Mouse (Mus musculus) gastrocnemius, adult 18-20 months (tissue): ENCODE measurements around the gene Nat8f6. TPM values are rescaled to one million over a fixed set of nuclear protein-coding genes. Genes with fewer than 3 reads are reported as not detected.
"Not testable (repeated sequence)": the region's sequence is repeated elsewhere in the genome, so short reads cannot be mapped to it uniquely, and the experiment has no call there.

Experiments
- DNase-seq: peaks from one replicate; pipeline ENCODE4 v3.0.0; 2021; ENCODE audit warnings: low spot score
- total RNA-seq, 2 experiments: library from RNA; stranded (reverse); gene quantifications; 2 replicates each; pipeline ENCODE4 v1.2.3; 2021

Nat8f6 gene
- total RNA-seq, 2 experiments from 2014 or later, result not detected

DNA sequence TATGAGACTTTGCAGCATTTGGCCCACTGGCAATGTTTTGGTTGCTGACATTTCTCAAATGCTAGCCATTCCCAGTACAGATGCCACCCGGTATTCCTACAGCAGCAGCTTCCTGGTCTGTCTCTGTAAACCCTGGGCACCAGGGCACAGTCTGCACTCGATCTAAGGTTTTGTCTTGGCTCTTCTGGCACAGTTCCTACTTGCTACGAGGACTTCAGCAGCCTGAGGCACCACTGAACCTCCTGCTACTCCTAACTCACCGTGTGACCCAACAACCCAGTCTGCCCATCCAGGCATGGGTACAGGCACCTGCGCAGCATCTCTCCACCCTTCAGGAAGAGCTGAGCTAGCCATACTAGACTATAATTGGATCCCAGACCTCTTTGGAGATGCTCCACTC, 15.3 kb upstream of the Nat8f6 start:
- DNase-seq, result not testable (repeated sequence)

DNA sequence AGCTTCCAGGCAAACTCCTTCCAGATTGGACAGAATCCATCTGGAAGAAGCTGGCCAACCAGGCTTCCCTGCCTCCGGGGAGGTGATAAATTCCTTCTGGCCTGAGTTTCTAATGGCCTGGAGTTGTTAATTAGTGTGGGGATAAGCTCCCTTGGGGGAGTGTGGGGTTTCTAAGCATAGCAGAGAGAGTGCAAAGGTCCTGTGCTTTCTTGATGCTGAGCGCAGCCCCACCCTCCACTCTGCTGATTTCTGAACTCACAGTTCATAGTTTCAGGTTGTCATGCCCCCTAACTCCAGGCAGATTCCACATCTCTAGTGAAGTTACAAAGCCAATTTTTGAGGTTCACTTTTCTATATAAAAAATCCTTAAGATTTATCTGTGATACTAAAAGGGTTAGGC, 14.3 kb upstream of the Nat8f6 start:
- not testable (repeated sequence) for DNase-seq

GRCm38 (mm10) chr6:85834504-85835100, 13.8 kb upstream of the Nat8f6 start:
- not testable (repeated sequence) for DNase-seq

- no peak for DNase-seq
Observed at GRCm38 (mm10) chr6:85831796-85832321, 11.1 kb upstream of the Nat8f6 start, which contains the start of gene Nat8. Gene Nat8 (minus strand): TSS chr6:85832082.

DNA sequence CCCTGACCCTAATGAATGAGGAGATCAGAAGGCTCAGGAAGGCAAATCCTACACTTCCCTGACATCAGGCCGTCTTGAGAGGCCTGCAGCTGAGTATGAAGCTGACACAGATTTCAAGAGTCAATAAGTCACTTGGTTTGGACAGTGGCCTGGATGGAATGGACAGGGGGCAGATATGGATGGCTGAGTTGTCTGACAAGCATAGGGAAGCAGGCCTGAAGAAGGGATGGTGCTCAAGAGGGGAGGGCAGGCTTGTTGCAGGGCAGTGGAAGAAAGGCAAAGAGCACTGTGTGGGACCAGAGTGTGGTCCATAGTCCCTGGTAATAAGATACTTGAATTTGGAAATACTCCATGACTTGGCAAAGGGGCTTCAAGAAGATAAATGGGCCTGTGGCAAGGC, 8.7 kb upstream of the Nat8f6 start:
- DNase-seq, result no peak

DNA sequence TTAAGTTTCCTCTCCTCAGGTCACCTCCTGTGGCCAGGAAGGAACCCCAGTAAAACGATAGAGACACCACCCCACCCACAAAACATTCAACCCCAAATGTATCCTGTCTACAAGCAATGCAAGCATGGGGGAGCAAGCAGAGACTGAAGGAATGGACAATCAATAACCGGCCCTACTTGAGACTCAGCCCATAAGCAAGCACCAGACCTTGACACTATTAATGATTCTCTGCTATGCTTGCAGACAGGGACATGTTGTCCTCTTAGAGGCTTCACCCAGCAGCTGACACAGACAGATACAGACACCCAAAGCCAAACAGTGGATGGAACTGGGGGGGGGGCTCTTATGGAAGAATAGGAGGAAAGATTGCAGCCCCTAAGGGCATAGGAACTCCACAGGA, 5.1 kb upstream of the Nat8f6 start:
- DNase-seq, result no peak

GRCm38 (mm10) chr6:85823382-85824090, 2.8 kb upstream of the Nat8f6 start:
- DNase-seq, result no peak

DNA sequence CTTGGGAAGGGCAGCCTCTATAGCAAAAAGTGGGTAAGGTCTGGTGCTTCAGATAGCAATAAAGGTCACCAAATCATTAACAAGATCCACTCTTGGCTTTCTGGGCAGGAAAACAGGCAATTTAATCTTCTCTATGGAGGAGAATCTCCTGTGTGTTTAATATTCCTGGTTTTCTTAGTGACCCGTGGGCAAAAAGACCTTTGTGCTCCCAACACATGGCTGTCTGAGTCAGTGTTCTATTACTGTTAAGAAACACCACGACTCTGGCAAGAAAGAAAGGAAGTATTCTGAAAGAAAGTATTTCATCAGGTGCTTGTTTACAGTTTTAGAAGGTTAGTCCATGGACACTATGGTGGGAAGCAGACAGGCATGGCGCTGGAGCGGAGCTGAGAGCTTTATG, 1.5 kb upstream of the Nat8f6 start:
- no peak for DNase-seq

DNA sequence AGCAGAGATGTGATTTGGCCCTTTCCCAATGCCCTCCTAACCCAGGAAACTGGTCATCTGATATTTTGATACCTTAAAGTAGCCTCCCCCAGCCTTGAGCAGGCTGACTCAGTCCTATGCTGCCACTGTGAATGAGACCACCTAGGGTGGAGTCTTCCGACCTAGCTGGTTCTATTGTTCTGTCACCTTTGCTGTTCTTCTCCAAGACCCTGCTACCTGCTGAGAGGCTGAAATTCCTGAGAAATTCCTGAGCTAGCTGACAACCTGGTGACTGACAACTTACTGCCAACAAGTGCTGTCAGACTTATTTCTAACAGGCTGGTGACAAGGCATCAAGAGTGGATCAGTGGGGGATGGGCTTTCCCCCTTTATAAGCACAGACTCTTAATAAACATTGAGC, 2.4 kb downstream of the Nat8f6 start:
- no peak for DNase-seq

DNA sequence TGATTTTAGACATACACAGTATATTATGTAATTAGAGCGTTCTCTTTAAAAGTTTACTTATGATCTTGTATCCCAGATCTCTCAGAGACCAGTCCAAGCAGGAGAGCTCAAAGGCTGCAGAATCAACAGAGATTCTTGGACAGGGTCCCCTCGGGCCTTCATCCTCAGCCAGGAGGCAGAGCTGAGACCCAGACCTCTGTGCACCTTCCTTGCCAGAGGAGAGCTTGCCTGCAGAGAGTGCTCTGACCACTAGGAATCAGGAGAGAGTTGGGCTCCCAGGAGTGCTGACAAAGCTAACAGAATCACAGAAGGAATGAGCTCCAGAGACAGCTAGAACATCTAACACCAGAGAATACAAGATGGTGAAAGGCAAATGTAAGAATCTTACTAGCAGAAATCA, 7.4 kb downstream of the Nat8f6 start:
- no peak for DNase-seq

DNA sequence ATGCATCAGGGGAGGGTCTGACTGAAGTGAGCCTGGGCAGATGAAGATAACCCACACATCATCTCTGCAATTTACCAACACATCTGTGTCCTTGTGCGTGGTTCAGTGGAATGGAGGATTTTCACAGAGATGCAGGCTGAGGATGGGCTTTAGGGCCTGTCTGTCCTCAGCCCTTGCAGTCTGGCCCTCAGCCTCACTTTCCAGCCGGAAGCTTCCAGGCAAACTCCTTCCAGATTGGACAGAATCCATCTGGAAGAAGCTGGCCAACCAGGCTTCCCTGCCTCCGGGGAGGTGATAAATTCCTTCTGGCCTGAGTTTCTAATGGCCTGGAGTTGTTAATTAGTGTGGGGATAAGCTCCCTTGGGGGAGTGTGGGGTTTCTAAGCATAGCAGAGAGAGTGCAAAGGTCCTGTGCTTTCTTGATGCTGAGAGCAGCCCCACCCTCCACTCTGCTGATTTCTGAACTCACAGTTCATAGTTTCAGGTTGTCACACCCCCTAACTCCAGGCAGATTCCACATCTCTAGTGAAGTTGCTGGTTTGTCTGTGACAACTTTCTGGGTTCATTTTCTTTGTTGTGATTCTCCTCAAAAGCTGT, 9.7 kb downstream of the Nat8f6 start:
- not testable (repeated sequence) for DNase-seq

DNA sequence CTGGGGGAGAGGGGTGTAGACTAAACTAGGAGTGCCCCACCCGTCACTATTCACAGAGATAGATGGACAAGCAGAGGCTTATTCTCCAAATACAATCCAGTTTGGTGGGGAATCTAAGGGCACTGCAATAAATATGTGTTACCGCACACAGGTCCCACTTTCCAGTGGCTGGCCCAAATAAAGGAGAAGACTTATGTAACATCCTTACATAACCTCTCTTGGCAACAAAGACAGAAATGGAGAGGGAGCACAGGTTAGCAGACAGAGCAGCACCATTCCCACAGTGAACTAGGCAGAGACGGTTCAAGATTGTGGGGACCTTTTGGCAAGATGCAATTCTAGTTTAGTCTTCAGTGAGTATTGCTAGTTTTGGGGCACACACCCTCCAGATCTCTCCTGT, 10.2 kb downstream of the Nat8f6 start:
- DNase-seq, result not testable (repeated sequence)

DNA sequence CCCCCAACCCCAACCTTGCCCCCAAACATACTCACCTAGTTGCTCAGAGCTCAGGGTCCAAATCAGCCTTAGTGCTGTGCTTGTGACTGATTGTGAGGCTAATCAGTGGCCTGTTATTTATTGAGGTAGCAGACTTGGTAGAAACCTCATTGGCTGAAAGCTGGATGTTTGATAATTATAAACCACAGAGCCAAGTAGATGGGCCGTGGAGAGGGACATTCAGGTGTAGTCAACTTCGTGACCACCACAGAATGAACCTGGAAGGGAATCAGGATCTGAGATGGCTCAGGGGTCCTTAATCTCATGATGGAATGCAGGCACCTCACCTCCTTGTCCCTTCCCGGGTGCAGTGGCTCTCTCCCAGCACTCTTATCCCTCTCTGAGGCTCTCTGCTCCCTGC, 11.0 kb downstream of the Nat8f6 start:
- DNase-seq, result not testable (repeated sequence)

- peak; percentile 25 for DNase-seq
Observed at GRCm38 (mm10) chr6:85803180-85803579, 17.6 kb downstream of the Nat8f6 start.

- peak; percentile 31 for DNase-seq
Observed at GRCm38 (mm10) chr6:85765532-85765931, 55.2 kb downstream of the Nat8f6 start, which contains the start of gene Nat8f3. Gene Nat8f3 (minus strand): TSS chr6:85765754.

DNA sequence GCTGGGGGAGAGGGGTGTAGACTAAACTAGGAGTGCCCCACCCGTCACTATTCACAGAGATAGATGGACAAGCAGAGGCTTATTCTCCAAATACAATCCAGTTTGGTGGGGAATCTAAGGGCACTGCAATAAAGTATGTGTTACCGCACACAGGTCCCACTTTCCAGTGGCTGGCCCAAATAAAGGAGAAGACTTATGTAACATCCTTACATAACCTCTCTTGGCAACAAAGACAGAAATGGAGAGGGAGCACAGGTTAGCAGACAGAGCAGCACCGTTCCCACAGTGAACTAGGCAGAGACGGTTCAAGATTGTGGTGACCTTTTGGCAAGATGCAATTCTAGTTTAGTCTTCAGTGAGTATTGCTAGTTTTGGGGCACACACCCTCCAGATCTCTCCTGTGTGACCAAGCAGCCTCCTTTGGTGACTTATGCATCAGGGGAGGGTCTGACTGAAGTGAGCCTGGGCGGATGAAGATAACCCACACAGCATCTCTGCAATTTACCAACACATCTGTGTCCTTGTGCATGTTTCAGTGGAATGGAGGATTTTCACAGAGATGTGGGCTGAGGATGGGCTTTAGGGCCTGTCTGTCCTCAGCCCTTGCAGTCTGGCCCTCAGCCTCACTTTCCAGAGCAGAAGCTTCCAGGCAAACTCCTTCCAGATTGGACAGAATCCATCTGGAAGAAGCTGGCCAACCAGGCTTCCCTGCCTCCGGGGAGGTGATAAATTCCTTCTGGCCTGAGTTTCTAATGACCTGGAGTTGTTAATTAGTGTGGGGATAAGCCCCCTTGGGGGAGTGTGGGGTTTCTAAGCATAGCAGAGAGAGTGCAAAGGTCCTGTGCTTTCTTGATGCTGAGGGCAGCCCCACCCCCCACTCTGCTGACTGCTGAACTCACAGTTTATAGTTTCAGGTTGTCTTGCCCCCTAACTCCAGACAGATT, 57.4 kb downstream of the Nat8f6 start:
- not testable (repeated sequence) for DNase-seq

DNA sequence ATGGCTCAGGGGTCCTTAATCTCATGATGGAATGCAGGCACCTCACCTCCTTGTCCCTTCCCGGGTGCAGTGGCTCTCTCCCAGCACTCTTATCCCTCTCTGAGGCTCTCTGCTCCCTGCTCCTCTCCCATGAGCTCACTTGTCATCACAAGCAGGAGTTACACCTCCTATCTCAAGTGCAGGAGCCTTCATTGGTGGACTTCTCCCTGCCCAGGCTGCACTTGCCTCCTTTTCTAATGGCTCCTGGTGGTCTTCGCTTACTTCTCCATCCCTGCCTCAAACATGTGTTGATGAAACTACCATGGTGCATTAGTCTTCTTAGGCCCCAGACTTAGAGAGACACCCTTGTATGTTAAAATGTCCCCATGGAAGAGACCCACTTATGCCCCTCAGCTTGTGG, 58.1 kb downstream of the Nat8f6 start:
- not testable (repeated sequence) for DNase-seq
